23 mouse cellular contexts compared by ENCODE assay signal in the genomic region with DNA sequence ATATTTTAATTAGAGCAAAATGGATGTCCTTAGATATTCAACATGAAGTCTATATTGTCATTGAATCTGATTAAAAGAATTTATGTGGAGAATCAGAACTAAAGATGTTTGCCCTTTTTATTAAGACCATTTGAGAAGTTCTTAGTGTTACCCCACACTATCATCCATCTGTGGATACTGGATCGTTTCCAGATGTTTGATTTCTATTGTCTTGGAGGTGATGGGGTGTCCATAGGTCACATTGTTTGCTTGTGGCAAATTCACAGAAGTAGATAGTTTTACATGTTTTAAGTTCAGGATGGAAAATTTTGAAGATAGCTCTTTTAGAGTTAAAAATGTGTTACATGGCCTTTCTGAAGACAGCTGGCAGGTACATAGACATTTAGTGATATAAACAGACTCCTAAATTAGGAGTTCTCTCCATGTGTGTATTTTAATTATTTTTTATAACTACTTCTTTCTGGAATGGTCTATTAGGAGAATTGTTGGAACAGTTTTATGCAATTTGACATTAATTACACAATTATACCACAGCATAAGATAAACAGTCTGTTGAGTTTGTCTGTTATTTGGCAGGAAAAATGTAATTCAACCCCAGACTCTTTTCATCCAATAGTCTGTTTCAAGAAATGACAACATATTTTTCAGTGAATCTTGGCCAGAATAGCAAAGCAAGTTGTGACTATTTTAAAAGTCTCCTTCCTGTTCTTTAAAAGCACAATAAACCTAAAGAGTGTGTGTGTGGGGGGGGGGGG.
DNase-seq lines count a peak whose midpoint lies in the region; ATAC-seq and TF ChIP-seq lines count a peak whose summit lies in the region.
"Had no signal": no experiment of that assay in that cellular context is flagged by ENCODE, and none has a peak within 500 bp of the region (broad histone marks: within the 10 kb centered on the region; RNA-seq: fewer than 3 reads in every experiment).

No protein-coding gene starts in this region.

- no peak overlapping the region for H3K27ac ChIP-seq in forebrain, embryonic 13.5 days
- H3K27ac ChIP-seq in forebrain, embryonic 12.5 days: no peak overlapping the region
- no peak overlapping the region for H3K27ac ChIP-seq in liver, adult 2 months (replicated peaks; ENCODE audit: insufficient read depth, low read depth, low read length)
- H3K27ac ChIP-seq in liver, embryonic 11.5 days (ENCODE audit: low read depth, low read length): no peak overlapping the region
- H3K27ac ChIP-seq in lung, postnatal 0 days (ENCODE audit: low read length): no peak overlapping the region
- H3K27ac ChIP-seq: embryonic facial prominence, embryonic 13.5 days; heart, adult 2 months; heart, embryonic 15.5 days; hindbrain, embryonic 10.5 days; hindbrain, embryonic 15.5 days had no signal

- H3K36me3 ChIP-seq in forebrain, embryonic 13.5 days (ENCODE audit: poor library complexity, severe bottlenecking): no peaks in the 10 kb centered on the region
- no peaks in the 10 kb centered on the region for H3K36me3 ChIP-seq in forebrain, embryonic 12.5 days (replicated peaks)
- no peaks in the 10 kb centered on the region for H3K36me3 ChIP-seq in liver, adult 2 months (ENCODE audit: control insufficient read depth, insufficient read depth, low read length)
- no peaks in the 10 kb centered on the region for H3K36me3 ChIP-seq in liver, embryonic 11.5 days (ENCODE audit: control insufficient read depth, insufficient read depth, low read length)
- H3K36me3 ChIP-seq in lung, postnatal 0 days (ENCODE audit: insufficient read depth, low read length): no peaks in the 10 kb centered on the region
- H3K36me3 ChIP-seq: embryonic facial prominence, embryonic 13.5 days; heart, embryonic 15.5 days; hindbrain, embryonic 10.5 days; hindbrain, embryonic 15.5 days had no signal

- H3K9me3 ChIP-seq in forebrain, embryonic 13.5 days (replicated peaks): no peaks in the 10 kb centered on the region
- no peaks in the 10 kb centered on the region for H3K9me3 ChIP-seq in forebrain, embryonic 12.5 days
- no peaks in the 10 kb centered on the region for H3K9me3 ChIP-seq in liver, embryonic 11.5 days (ENCODE audit: control insufficient read depth, low read length)
- H3K9me3 ChIP-seq in lung, postnatal 0 days (ENCODE audit: low read length): no peaks in the 10 kb centered on the region
- H3K9me3 ChIP-seq: embryonic facial prominence, embryonic 13.5 days; heart, embryonic 15.5 days; hindbrain, embryonic 10.5 days; hindbrain, embryonic 15.5 days had no signal

- no peaks in the 10 kb centered on the region for H3K79me2 ChIP-seq in liver, adult 2 months (ENCODE audit: control insufficient read depth, insufficient read depth, low read length)

- peaks cover 3% of the 10 kb centered on the region; the same call in 1 of the 2 replicates for H3K4me1 ChIP-seq in forebrain, embryonic 13.5 days
- 0 out of 2 replicates have a peak, but pooled peaks cover 3% of the 10 kb centered on the region for H3K4me1 ChIP-seq in forebrain, embryonic 12.5 days
- no peaks in the 10 kb centered on the region for H3K4me1 ChIP-seq in liver, adult 2 months (ENCODE audit: control insufficient read depth, insufficient read depth, low read length)
- H3K4me1 ChIP-seq in liver, embryonic 11.5 days (replicated peaks; ENCODE audit: control insufficient read depth, insufficient read depth, low read length): no peaks in the 10 kb centered on the region
- H3K4me1 ChIP-seq in lung, postnatal 0 days (ENCODE audit: insufficient read depth, low read depth, low read length): no peaks in the 10 kb centered on the region
- H3K4me1 ChIP-seq: embryonic facial prominence, embryonic 13.5 days; heart, embryonic 15.5 days; hindbrain, embryonic 15.5 days had no signal

- no peaks in the 10 kb centered on the region for H3K27me3 ChIP-seq in forebrain, embryonic 13.5 days
- H3K27me3 ChIP-seq in forebrain, embryonic 12.5 days: no peaks in the 10 kb centered on the region
- no peaks in the 10 kb centered on the region for H3K27me3 ChIP-seq in liver, adult 2 months (ENCODE audit: control insufficient read depth, insufficient read depth, low read length)
- H3K27me3 ChIP-seq in liver, embryonic 11.5 days (replicated peaks; ENCODE audit: control insufficient read depth, insufficient read depth, low read length): no peaks in the 10 kb centered on the region
- no peaks in the 10 kb centered on the region for H3K27me3 ChIP-seq in lung, postnatal 0 days (replicated peaks; ENCODE audit: insufficient read depth, low read length)
- H3K27me3 ChIP-seq: embryonic facial prominence, embryonic 13.5 days; heart, embryonic 15.5 days; hindbrain, embryonic 15.5 days; Patski had no signal

- no peak for TF ChIP-seq CTCF in liver, adult 2 months (IDR thresholded peaks at IDR 0.05; ENCODE audit: low read depth, low read length)
- no peak for TF ChIP-seq CTCF in lung, postnatal 0 days (IDR thresholded peaks at IDR 0.05)

- 0 out of 2 replicates have a peak, but pooled peaks have one; percentile 20 for TF ChIP-seq EP300 in lung, postnatal 0 days (IDR thresholded peaks at IDR 0.05)

- TF ChIP-seq POLR2A in liver, adult 2 months (IDR thresholded peaks at IDR 0.05; ENCODE audit: extremely low read depth, insufficient read depth, low read length): no peak

- H3K4me3 ChIP-seq in forebrain, embryonic 13.5 days: no peak overlapping the region
- H3K4me3 ChIP-seq in forebrain, embryonic 12.5 days (replicated peaks): no peak overlapping the region
- no peak overlapping the region for H3K4me3 ChIP-seq in liver, adult 2 months (ENCODE audit: insufficient read depth, low read depth, low read length)
- no peak overlapping the region for H3K4me3 ChIP-seq in liver, embryonic 11.5 days (ENCODE audit: low read depth, low read length)
- H3K4me3 ChIP-seq in lung, postnatal 0 days (ENCODE audit: low read depth, low read length): no peak overlapping the region
- H3K4me3 ChIP-seq: embryonic facial prominence, embryonic 13.5 days; heart, adult 2 months; heart, embryonic 15.5 days; hindbrain, embryonic 10.5 days; hindbrain, embryonic 15.5 days had no signal

- ATAC-seq in forebrain, embryonic 13.5 days: peak; percentile 62; the same call in 1 of the 2 replicates
- no peak for ATAC-seq in forebrain, embryonic 12.5 days (ENCODE audit: low FRiP score)
- no peak for ATAC-seq in liver, embryonic 11.5 days (replicated peaks; ENCODE audit: low FRiP score)
- ATAC-seq in lung, postnatal 0 days: peak; percentile 61; the same call in 1 of the 2 replicates
- ATAC-seq: activated CD4-positive, CD25-positive, alpha-beta regulatory T cell, adult 4 months; intestine, embryonic 16.5 days; Patski had no signal

- H3K4me2 ChIP-seq in forebrain, embryonic 13.5 days: no peak overlapping the region
- H3K4me2 ChIP-seq in forebrain, embryonic 12.5 days: no peak overlapping the region
- no peak overlapping the region for H3K4me2 ChIP-seq in liver, embryonic 11.5 days
- H3K4me2 ChIP-seq in lung, postnatal 0 days (replicated peaks; ENCODE audit: low read depth, low read length): no peak overlapping the region
- H3K4me2 ChIP-seq: embryonic facial prominence, embryonic 13.5 days; heart, embryonic 11.5 days; heart, embryonic 15.5 days; hindbrain, embryonic 15.5 days had no signal

- WGBS in forebrain, embryonic 13.5 days: 91% methylated on average over 1 of the region's 1 CpGs
- WGBS in forebrain, embryonic 12.5 days: 70% methylated on average over 1 of the region's 1 CpGs
- 38% methylated on average over 1 of the region's 1 CpGs for WGBS in liver, adult 2 months
- WGBS in liver, embryonic 11.5 days: 81% methylated on average over 1 of the region's 1 CpGs
- 49% methylated on average over 1 of the region's 1 CpGs for WGBS in lung, postnatal 0 days

- no peak overlapping the region for H3K9ac ChIP-seq in forebrain, embryonic 13.5 days
- no peak overlapping the region for H3K9ac ChIP-seq in forebrain, embryonic 12.5 days
- H3K9ac ChIP-seq in liver, adult 2 months (ENCODE audit: low read depth, low read length): no peak overlapping the region
- H3K9ac ChIP-seq in liver, embryonic 11.5 days (ENCODE audit: low read depth, low read length): no peak overlapping the region
- no peak overlapping the region for H3K9ac ChIP-seq in lung, postnatal 0 days (replicated peaks; ENCODE audit: low read depth)
- H3K9ac ChIP-seq: embryonic facial prominence, embryonic 13.5 days; heart, embryonic 15.5 days; hindbrain, embryonic 15.5 days had no signal

- DNase-seq in liver, adult 2 months (ENCODE audit: extremely low read depth, low read depth, low spot score): peak; percentile 8
- no peak for DNase-seq in liver, embryonic 11.5 days (ENCODE audit: low spot score)
- DNase-seq in lung, postnatal 0 days (ENCODE audit: low spot score): peak; percentile 81
- no peak for DNase-seq in lung, postnatal 14 days
- peak; percentile 12 for DNase-seq in telencephalon, adult 2 months (ENCODE audit: low read depth, low spot score)
- DNase-seq in adipocyte (ENCODE audit: low spot score): no peak
- DNase-seq: adrenal gland, adult 2 months; adrenal gland, postnatal 36 days; cerebellum, adult 11-12 months; cerebellum, adult 9-10 months; cerebellum, postnatal 25 days; gastrocnemius, postnatal 14 days; heart, adult 2 months had no signal

Comparison
In these comparisons a context has a peak if more than half of its experiments do, and no peak if none do; other contexts are left out.
1. ATAC-seq: peak in forebrain, embryonic 13.5 days (single experiment) and lung, postnatal 0 days (single experiment); none in forebrain, embryonic 12.5 days (single experiment) and liver, embryonic 11.5 days (single experiment).
2. DNase-seq: peak in liver, adult 2 months (single experiment), lung, postnatal 0 days (single experiment) and telencephalon, adult 2 months (single experiment); none in liver, embryonic 11.5 days (single experiment), lung, postnatal 14 days (single experiment) and adipocyte (single experiment).